Mouse (Mus musculus): Measurements from ENCODE around the gene Spi1.

Gene Spi1

GRCm38 (mm10) chr2:91068162-91068871 lies 13.9 kb upstream of the Spi1 start:
- no peak for DNase-seq

GRCm38 (mm10) chr2:91068872-91069165 lies 13.4 kb upstream of the Spi1 start:
- no peak for DNase-seq

- DNase-seq = no peak
These were observed 12.7 kb upstream of the Spi1 start for GRCm38 (mm10) chr2:91069306-91070000.

GRCm38 (mm10) chr2:91070076-91070800 lies 12.0 kb upstream of the Spi1 start, which contains the start of gene Slc39a13:
Slc39a13 (minus strand) TSS chr2:91070417.
- peak; percentile 98 for DNase-seq

- DNase-seq = no peak
These were observed 11.1 kb upstream of the Spi1 start for GRCm38 (mm10) chr2:91071059-91071458.

GRCm38 (mm10) chr2:91072092-91072491 lies 10.1 kb upstream of the Spi1 start:
- peak; percentile 63 for DNase-seq

- DNase-seq = no peak
These were observed 4.3 kb upstream of the Spi1 start for GRCm38 (mm10) chr2:91077957-91078313.

GRCm38 (mm10) chr2:91078314-91079025 lies 3.7 kb upstream of the Spi1 start:
- no peak for DNase-seq

GRCm38 (mm10) chr2:91079026-91079384 lies 3.2 kb upstream of the Spi1 start:
- DNase-seq = no peak

GRCm38 (mm10) chr2:91080784-91081513 lies 1.2 kb upstream of the Spi1 start:
- no peak for DNase-seq

- no peak for DNase-seq
These were observed 654 bp downstream of the Spi1 start for GRCm38 (mm10) chr2:91082844-91083243.

- no peak for DNase-seq
These were observed 1.3 kb downstream of the Spi1 start for GRCm38 (mm10) chr2:91083366-91083940.

GRCm38 (mm10) chr2:91084179-91084820 lies 2.1 kb downstream of the Spi1 start:
- no peak for DNase-seq

GRCm38 (mm10) chr2:91085494-91086391 lies 3.6 kb downstream of the Spi1 start:
- no peak for DNase-seq

- DNase-seq = no peak
These were observed 4.4 kb downstream of the Spi1 start for GRCm38 (mm10) chr2:91086392-91087237.

GRCm38 (mm10) chr2:91087453-91087852 lies 5.3 kb downstream of the Spi1 start:
- no peak for DNase-seq

GRCm38 (mm10) chr2:91088987-91089386 lies 6.8 kb downstream of the Spi1 start:
- DNase-seq = no peak

- no peak for DNase-seq
These were observed 8.0 kb downstream of the Spi1 start for GRCm38 (mm10) chr2:91090208-91090607.

GRCm38 (mm10) chr2:91090827-91091226 lies 8.6 kb downstream of the Spi1 start:
- DNase-seq = no peak

GRCm38 (mm10) chr2:91096524-91096923 lies 14.3 kb downstream of the Spi1 start:
- no peak for DNase-seq
